Mouse (Mus musculus): ENCODE results near the gene Emc6. TPM values are rescaled to one million over a fixed set of nuclear protein-coding genes. Genes with fewer than 3 reads are reported as not detected.

Emc6 gene
- polyA plus RNA-seq, 1 experiment, result 47.9 TPM

DNA sequence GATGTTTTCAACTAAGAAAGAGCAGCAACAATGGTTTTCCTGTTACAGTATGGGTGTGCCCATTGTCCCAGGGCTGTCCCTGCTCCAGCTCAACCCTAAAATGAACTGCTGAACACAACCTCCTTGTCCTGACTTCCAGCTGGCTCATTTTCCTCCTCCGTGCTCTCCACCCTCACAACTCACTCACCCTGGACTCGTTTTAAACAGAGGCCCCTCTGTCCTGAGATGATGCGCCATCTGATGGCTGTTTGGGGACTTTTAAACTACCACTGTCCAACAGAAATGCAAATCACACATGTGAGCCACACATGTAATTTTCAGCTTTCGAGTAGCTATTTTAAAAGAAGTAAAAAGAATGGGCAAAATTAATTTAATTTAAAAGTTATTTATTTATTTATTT, 24.8 kb upstream of the Emc6 start:
- no peak for DNase-seq

DNA sequence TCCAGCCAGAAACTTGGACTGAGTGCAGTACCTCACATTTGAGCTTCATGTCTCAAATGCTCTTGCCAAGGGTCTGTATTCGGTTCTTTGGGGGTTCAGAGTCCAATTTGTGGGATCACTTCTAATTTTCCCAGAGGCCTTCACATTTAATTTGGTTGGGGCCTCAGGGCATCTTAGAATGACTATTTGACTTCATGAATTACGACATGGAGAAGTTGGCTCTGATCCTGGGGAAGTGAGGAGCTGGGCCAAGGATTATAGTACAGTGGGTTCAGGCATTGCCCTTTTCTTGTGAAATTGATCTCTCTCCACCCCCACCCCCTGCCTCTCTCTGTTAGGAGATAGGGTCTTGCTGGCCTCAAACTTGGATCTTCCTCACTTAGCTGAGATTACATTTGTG, 24.2 kb upstream of the Emc6 start:
- Histone ChIP-seq H3K4me3 (replicated peaks; ENCODE audit: extremely low read depth, low read depth, low read length) (no peak overlapping the region), H3K4me1 (ENCODE audit: control insufficient read depth, insufficient read depth, low read length) (0 out of 2 replicates have a peak, but pooled peaks cover 4% of the 10 kb centered on the region)
- WGBS, result 46% methylated on average over 2 of the region's 2 CpGs
- TF ChIP-seq CTCF (IDR thresholded peaks at IDR 0.05; ENCODE audit: insufficient read depth, low read length) (no peak), POLR2A (IDR thresholded peaks at IDR 0.05; ENCODE audit: borderline replicate concordance, extremely low read depth, low read depth, low read length) (no peak)
- no peak for DNase-seq

More for the DNA sequence above, 24.8 kb upstream of the Emc6 start:
- H3K4me3 ChIP-seq (replicated peaks; ENCODE audit: extremely low read depth, low read depth, low read length), result no peak overlapping the region
- H3K4me1 ChIP-seq (ENCODE audit: control insufficient read depth, insufficient read depth, low read length), result 0 out of 2 replicates have a peak, but pooled peaks cover 4% of the 10 kb centered on the region
- TF ChIP-seq POLR2A (IDR thresholded peaks at IDR 0.05; ENCODE audit: borderline replicate concordance, extremely low read depth, low read depth, low read length), result no peak
- no peak for TF ChIP-seq CTCF (IDR thresholded peaks at IDR 0.05; ENCODE audit: insufficient read depth, low read length)
- 37% methylated on average over 4 of the region's 4 CpGs for whole genome bisulfite sequencing

DNA sequence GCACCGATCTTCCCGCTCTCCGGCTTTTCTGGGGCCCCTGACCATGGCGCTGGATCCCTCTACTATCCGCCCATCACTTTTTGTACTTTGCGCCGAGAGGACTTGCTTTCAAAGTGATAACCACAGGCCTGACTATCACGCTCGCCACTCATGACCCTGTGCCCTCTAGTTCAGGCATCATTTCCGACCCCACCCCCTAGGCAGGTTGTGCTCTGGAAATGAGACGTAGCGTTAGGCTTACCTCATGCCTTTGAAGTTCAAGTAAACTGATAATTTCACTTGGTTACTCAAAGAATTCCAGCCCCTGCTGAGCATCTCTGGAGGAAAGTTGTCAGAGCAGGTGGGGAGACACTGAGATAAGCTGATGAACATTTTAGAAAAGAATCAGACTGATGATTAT, 23.0 kb upstream of the Emc6 start:
- TF ChIP-seq CTCF (IDR thresholded peaks at IDR 0.05; ENCODE audit: insufficient read depth, low read length) (no peak), POLR2A (IDR thresholded peaks at IDR 0.05; ENCODE audit: borderline replicate concordance, extremely low read depth, low read depth, low read length) (no peak)
- DNase-seq, result peak; percentile 28
- H3K4me3 ChIP-seq (replicated peaks; ENCODE audit: extremely low read depth, low read depth, low read length), result peak overlapping the region; percentile 94
- WGBS, result 4% methylated on average over 12 of the region's 12 CpGs
- 0 out of 2 replicates have a peak, but pooled peaks cover 4% of the 10 kb centered on the region for H3K4me1 ChIP-seq (ENCODE audit: control insufficient read depth, insufficient read depth, low read length)

DNA sequence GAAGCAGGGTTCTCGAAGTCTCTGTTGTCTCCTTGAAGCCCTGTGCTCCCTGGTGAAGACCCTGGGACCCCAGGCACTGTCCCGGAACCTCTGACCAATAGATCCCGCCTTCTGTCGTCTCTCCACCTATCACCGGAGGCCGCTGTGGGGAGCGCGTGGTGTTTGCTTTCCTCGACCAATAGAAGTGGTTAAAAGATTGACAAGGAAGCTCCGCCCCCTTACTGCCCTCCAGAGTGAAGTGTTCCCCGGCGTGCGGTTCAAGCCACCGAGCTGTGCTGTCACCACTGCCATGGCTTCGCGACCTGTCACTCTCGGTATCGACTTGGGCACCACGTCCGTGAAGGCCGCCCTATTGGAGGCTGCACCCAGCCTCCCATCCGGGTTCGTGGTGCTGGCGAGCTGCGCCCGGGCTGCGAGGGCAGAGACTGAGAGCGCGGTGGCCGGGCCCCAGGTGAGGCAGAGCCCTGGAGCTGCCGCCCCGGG, 22.4 kb upstream of the Emc6 start, which contains the start of gene Shpk:
Gene Shpk (plus strand): TSS at position 231 of the 483 bp plus-strand sequence.
- DNase-seq, result peak; percentile 94
- 0 out of 2 replicates have a peak, but pooled peaks cover 4% of the 10 kb centered on the region for H3K4me1 ChIP-seq (ENCODE audit: control insufficient read depth, insufficient read depth, low read length)
- H3K4me3 ChIP-seq (replicated peaks; ENCODE audit: extremely low read depth, low read depth, low read length), result peak within 1 kb of the TSS; percentile 94
- under 1% methylated on average over 32 of the region's 32 CpGs for WGBS
- TF ChIP-seq CTCF (IDR thresholded peaks at IDR 0.05; ENCODE audit: insufficient read depth, low read length) (no peak), POLR2A (IDR thresholded peaks at IDR 0.05; ENCODE audit: borderline replicate concordance, extremely low read depth, low read depth, low read length) (peak; percentile 66; the same call in 1 of the 2 replicates)

DNA sequence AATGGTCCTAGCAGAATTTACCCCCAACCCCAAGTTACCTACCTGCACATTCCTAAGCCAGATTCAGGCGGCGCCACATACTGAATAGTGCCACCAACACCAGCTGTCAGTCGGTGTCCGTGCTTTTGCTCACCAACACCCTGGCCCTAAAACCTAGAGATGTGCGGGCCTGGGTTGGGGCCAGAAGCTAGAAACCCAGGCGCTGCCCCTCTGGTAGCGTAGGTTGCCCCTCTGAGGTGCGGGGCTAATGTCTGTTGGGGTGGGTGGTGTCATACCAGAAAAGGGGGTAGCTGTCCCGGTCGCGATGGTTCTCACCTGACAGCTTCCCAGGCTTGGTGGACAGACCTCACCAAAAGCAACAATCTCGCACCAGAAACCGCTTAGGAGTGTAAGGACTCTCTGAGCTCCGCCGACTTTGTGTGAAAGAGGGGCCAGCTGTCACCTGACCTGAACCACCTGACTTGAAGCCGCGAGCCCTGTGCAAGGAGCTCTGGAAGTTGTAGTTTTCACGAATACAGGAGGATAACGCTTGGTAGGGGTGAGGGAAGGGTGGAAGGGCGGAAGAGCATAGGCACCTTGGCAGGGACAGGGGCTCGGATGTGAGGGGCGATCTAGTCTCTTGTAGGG, 21.9 kb upstream of the Emc6 start, which contains the start of gene Ctns:
Gene Ctns (minus strand): TSS at position 440 of the 627 bp plus-strand sequence.
- DNase-seq, result no peak
- TF ChIP-seq CTCF (IDR thresholded peaks at IDR 0.05; ENCODE audit: insufficient read depth, low read length) (no peak), POLR2A (IDR thresholded peaks at IDR 0.05; ENCODE audit: borderline replicate concordance, extremely low read depth, low read depth, low read length) (peak; percentile 76; the same call in 1 of the 2 replicates)
- Histone ChIP-seq H3K4me1 (ENCODE audit: control insufficient read depth, insufficient read depth, low read length) (0 out of 2 replicates have a peak, but pooled peaks cover 4% of the 10 kb centered on the region), H3K4me3 (replicated peaks; ENCODE audit: extremely low read depth, low read depth, low read length) (peak within 1 kb of the TSS; percentile 94)
- WGBS, result under 1% methylated on average over 21 of the region's 22 CpGs

DNA sequence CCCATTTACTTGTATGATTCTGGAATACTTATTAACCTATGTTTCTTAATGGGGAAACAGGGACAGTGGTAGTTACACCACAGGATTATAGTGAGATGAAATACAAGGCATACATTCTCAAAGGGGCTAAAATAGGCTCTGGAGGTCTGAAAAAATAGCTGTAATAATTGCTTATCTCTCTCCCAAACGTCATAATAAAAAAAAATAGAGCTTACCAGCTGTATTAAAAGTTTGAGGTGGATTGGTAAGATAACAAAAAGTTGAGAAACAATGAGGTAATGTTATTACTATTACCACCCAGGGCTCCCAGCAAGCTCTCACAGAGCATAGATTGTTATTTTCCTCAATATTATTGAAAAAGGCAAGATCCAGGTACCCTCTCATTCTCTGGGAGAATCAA, 21.4 kb upstream of the Emc6 start:
- Histone ChIP-seq H3K4me1 (ENCODE audit: control insufficient read depth, insufficient read depth, low read length) (0 out of 2 replicates have a peak, but pooled peaks cover 4% of the 10 kb centered on the region), H3K4me3 (replicated peaks; ENCODE audit: extremely low read depth, low read depth, low read length) (peak overlapping the region; percentile 94)
- TF ChIP-seq POLR2A (IDR thresholded peaks at IDR 0.05; ENCODE audit: borderline replicate concordance, extremely low read depth, low read depth, low read length) (no peak), CTCF (IDR thresholded peaks at IDR 0.05; ENCODE audit: insufficient read depth, low read length) (no peak)
- no peak for DNase-seq
- 14% methylated on average over 1 of the region's 1 CpGs for WGBS

DNA sequence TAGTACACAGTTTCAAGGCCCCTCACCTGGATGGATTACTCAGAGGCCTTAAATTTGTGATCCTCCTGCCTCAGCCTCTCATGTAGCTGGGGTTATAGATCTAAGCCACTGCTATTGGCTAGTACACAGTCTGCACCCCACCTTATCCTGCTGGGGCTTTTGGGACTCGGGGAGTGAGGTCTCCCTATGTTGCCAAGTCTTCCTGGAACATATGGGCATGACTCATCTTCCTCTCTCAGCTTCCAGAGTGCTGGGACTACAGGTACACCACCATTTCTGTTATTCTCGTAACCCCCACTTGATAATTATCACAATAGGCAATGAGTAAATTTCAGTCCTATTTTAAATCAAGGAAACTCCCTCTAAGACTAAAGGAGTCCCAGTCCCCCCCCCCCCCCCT, 17.6 kb upstream of the Emc6 start:
- Histone ChIP-seq H3K4me1 (ENCODE audit: control insufficient read depth, insufficient read depth, low read length) (no peaks in the 10 kb centered on the region), H3K4me3 (replicated peaks; ENCODE audit: extremely low read depth, low read depth, low read length) (no peak overlapping the region)
- DNase-seq, result no peak
- TF ChIP-seq POLR2A (IDR thresholded peaks at IDR 0.05; ENCODE audit: borderline replicate concordance, extremely low read depth, low read depth, low read length) (no peak), CTCF (IDR thresholded peaks at IDR 0.05; ENCODE audit: insufficient read depth, low read length) (no peak)
- 65% methylated on average over 2 of the region's 2 CpGs for WGBS

DNA sequence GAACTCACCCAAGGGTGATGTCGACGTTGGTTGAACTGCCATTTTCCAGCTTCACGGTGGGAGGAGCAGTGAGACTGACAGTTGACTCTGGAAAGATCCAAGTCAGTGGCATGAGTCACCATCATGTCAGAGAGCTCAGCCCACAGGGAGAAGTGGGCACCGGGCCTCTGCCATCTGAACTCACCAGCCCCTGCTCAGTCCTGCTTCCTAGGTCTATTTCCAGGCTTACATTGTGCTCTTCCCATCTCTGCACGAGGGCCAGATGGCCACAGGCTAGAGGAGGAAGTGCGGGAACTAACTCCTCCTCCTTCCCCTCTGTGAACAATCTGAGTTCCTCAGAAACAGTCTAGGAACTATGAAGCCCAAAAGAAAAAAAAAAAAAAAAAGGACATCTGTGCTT, 16.2 kb upstream of the Emc6 start:
- no peak for TF ChIP-seq CTCF (IDR thresholded peaks at IDR 0.05; ENCODE audit: insufficient read depth, low read length)
- no peak for TF ChIP-seq POLR2A (IDR thresholded peaks at IDR 0.05; ENCODE audit: borderline replicate concordance, extremely low read depth, low read depth, low read length)
- WGBS, result 60% methylated on average over 6 of the region's 6 CpGs
- no peak overlapping the region for H3K4me3 ChIP-seq (replicated peaks; ENCODE audit: extremely low read depth, low read depth, low read length)
- DNase-seq, result no peak
- no peaks in the 10 kb centered on the region for H3K4me1 ChIP-seq (ENCODE audit: control insufficient read depth, insufficient read depth, low read length)

DNA sequence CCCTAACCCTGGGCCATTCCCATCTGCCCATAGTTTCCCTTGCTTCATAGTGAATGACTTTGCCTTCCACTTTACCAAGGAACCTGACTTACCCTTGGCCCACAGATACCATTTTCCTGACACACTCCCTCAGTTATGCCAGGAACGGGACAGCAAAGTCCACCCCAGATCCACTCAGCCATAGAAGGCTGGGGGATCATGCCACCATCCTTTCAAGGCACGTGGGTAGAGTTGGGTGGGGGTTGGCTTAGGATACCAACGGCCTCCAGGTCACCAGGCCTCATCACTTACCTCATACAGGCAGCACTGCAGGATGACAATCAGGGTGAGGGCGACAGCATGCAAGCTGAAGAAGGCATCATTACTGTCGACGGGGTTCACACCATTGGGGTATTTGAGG, 10.4 kb upstream of the Emc6 start:
- H3K4me1 ChIP-seq (ENCODE audit: control insufficient read depth, insufficient read depth, low read length), result no peaks in the 10 kb centered on the region
- no peak for DNase-seq
- H3K4me3 ChIP-seq (replicated peaks; ENCODE audit: extremely low read depth, low read depth, low read length), result no peak overlapping the region
- no peak for TF ChIP-seq POLR2A (IDR thresholded peaks at IDR 0.05; ENCODE audit: borderline replicate concordance, extremely low read depth, low read depth, low read length)
- no peak for TF ChIP-seq CTCF (IDR thresholded peaks at IDR 0.05; ENCODE audit: insufficient read depth, low read length)
- 87% methylated on average over 6 of the region's 6 CpGs for WGBS

Data from lung, adult 2 months (tissue).